22 mouse cellular contexts compared by ENCODE assay signal in genomic region chr5:113374290-113374689, GRCm38 (mm10). TPM values are rescaled to one million over a fixed set of nuclear protein-coding genes. Genes with fewer than 3 reads are reported as not detected.
DNase-seq lines count a peak whose midpoint lies in the region; ATAC-seq lines count a peak whose summit lies in the region.
"Had no signal": no experiment of that assay in that cellular context is flagged by ENCODE, and none has a peak within 500 bp of the region (broad histone marks: within the 10 kb centered on the region; RNA-seq: fewer than 3 reads in every experiment).

No protein-coding gene starts in this region.

- no peak for ATAC-seq in kidney, embryonic 15.5 days (replicated peaks; ENCODE audit: low FRiP score)
- ATAC-seq in kidney, embryonic 14.5 days (ENCODE audit: low FRiP score, low TSS enrichment) = no peak
- ATAC-seq in embryonic facial prominence, embryonic 14.5 days (ENCODE audit: low read depth) = no peak
- ATAC-seq in limb, embryonic 12.5 days (ENCODE audit: insufficient number of reproducible peaks, insufficient read depth, low FRiP score, low TSS enrichment, low read depth) = no peak
- ATAC-seq in midbrain, embryonic 16.5 days = no peak
- no peak for ATAC-seq in forebrain, embryonic 12.5 days (ENCODE audit: low FRiP score)

- WGBS in kidney, embryonic 15.5 days = 51% methylated on average over 10 of the region's 10 CpGs
- WGBS in kidney, embryonic 14.5 days = 57% methylated on average over 10 of the region's 10 CpGs
- 55% methylated on average over 10 of the region's 10 CpGs for WGBS in embryonic facial prominence, embryonic 14.5 days
- 41% methylated on average over 10 of the region's 10 CpGs for WGBS in limb, embryonic 12.5 days
- WGBS in midbrain, embryonic 16.5 days = 74% methylated on average over 10 of the region's 10 CpGs
- WGBS in forebrain, embryonic 12.5 days = 85% methylated on average over 10 of the region's 10 CpGs

- H3K9me3 ChIP-seq in kidney, embryonic 15.5 days (replicated peaks) = 0 out of 2 replicates have a peak, but pooled peaks cover 3% of the 10 kb centered on the region
- no peaks in the 10 kb centered on the region for H3K9me3 ChIP-seq in kidney, embryonic 14.5 days (ENCODE audit: control insufficient read depth, low read length)
- H3K9me3 ChIP-seq in embryonic facial prominence, embryonic 14.5 days (ENCODE audit: control insufficient read depth, low read length) = no peaks in the 10 kb centered on the region
- no peaks in the 10 kb centered on the region for H3K9me3 ChIP-seq in limb, embryonic 12.5 days
- no peaks in the 10 kb centered on the region for H3K9me3 ChIP-seq in midbrain, embryonic 16.5 days (replicated peaks; ENCODE audit: control insufficient read depth, low read length, poor library complexity, severe bottlenecking)
- no peaks in the 10 kb centered on the region for H3K9me3 ChIP-seq in forebrain, embryonic 12.5 days
- H3K9me3 ChIP-seq: liver, embryonic 15.5 days had no signal

- no peak overlapping the region for H3K4me2 ChIP-seq in kidney, embryonic 15.5 days
- no peak overlapping the region for H3K4me2 ChIP-seq in kidney, embryonic 14.5 days (replicated peaks; ENCODE audit: low read depth, low read length)
- no peak overlapping the region for H3K4me2 ChIP-seq in embryonic facial prominence, embryonic 14.5 days (ENCODE audit: low read depth, low read length)
- H3K4me2 ChIP-seq in limb, embryonic 12.5 days = peak overlapping the region; percentile 8; the same call in 1 of the 2 replicates
- H3K4me2 ChIP-seq in midbrain, embryonic 16.5 days (ENCODE audit: low read length) = no peak overlapping the region
- no peak overlapping the region for H3K4me2 ChIP-seq in forebrain, embryonic 12.5 days
- H3K4me2 ChIP-seq: liver, embryonic 15.5 days had no signal

- H3K27me3 ChIP-seq in kidney, embryonic 15.5 days = peaks cover 8% of the 10 kb centered on the region; the same call in 1 of the 2 replicates
- H3K27me3 ChIP-seq in kidney, embryonic 14.5 days (ENCODE audit: control insufficient read depth, insufficient read depth, low read length) = no peaks in the 10 kb centered on the region
- H3K27me3 ChIP-seq in embryonic facial prominence, embryonic 14.5 days (replicated peaks; ENCODE audit: control insufficient read depth, insufficient read depth, low read length) = no peaks in the 10 kb centered on the region
- H3K27me3 ChIP-seq in limb, embryonic 12.5 days = peaks cover 12% of the 10 kb centered on the region; the same call in 1 of the 2 replicates
- H3K27me3 ChIP-seq in midbrain, embryonic 16.5 days (ENCODE audit: control insufficient read depth, insufficient read depth, low read depth, low read length) = no peaks in the 10 kb centered on the region; the same call in 1 of the 2 replicates
- peaks cover 10% of the 10 kb centered on the region; the same call in 1 of the 2 replicates for H3K27me3 ChIP-seq in forebrain, embryonic 12.5 days

- no peaks in the 10 kb centered on the region for H3K36me3 ChIP-seq in kidney, embryonic 15.5 days
- H3K36me3 ChIP-seq in kidney, embryonic 14.5 days (ENCODE audit: control insufficient read depth, insufficient read depth, low read length) = no peaks in the 10 kb centered on the region
- H3K36me3 ChIP-seq in embryonic facial prominence, embryonic 14.5 days (ENCODE audit: control insufficient read depth, insufficient read depth, low read length) = no peaks in the 10 kb centered on the region
- no peaks in the 10 kb centered on the region for H3K36me3 ChIP-seq in limb, embryonic 12.5 days
- no peaks in the 10 kb centered on the region for H3K36me3 ChIP-seq in midbrain, embryonic 16.5 days (ENCODE audit: control insufficient read depth, insufficient read depth, low read length)
- no peaks in the 10 kb centered on the region for H3K36me3 ChIP-seq in forebrain, embryonic 12.5 days (replicated peaks)
- H3K36me3 ChIP-seq: liver, embryonic 15.5 days had no signal

- peaks cover 17% of the 10 kb centered on the region for H3K4me1 ChIP-seq in kidney, embryonic 15.5 days
- peaks cover 5% of the 10 kb centered on the region for H3K4me1 ChIP-seq in kidney, embryonic 14.5 days (ENCODE audit: control insufficient read depth, insufficient read depth, low read length)
- H3K4me1 ChIP-seq in embryonic facial prominence, embryonic 14.5 days (ENCODE audit: control insufficient read depth, insufficient read depth, low read length) = peaks cover 6% of the 10 kb centered on the region; the same call in 1 of the 2 replicates
- H3K4me1 ChIP-seq in limb, embryonic 12.5 days (replicated peaks) = peaks cover 29% of the 10 kb centered on the region
- H3K4me1 ChIP-seq in midbrain, embryonic 16.5 days (ENCODE audit: control insufficient read depth, insufficient read depth, low read length) = peaks cover 15% of the 10 kb centered on the region
- H3K4me1 ChIP-seq in forebrain, embryonic 12.5 days = peaks cover 13% of the 10 kb centered on the region
- H3K4me1 ChIP-seq: liver, embryonic 15.5 days had no signal

- 0 out of 2 replicates have a peak overlapping the region, but pooled peaks have one; percentile 10 for H3K27ac ChIP-seq in kidney, embryonic 15.5 days
- no peak overlapping the region for H3K27ac ChIP-seq in kidney, embryonic 14.5 days (ENCODE audit: low read depth, low read length)
- H3K27ac ChIP-seq in embryonic facial prominence, embryonic 14.5 days (replicated peaks; ENCODE audit: low read depth, low read length) = peak overlapping the region; percentile 63
- peak overlapping the region; percentile 74 for H3K27ac ChIP-seq in limb, embryonic 12.5 days
- peak overlapping the region; percentile 40; the same call in 1 of the 2 replicates for H3K27ac ChIP-seq in midbrain, embryonic 16.5 days (ENCODE audit: low read length)
- H3K27ac ChIP-seq in forebrain, embryonic 12.5 days = no peak overlapping the region
- H3K27ac ChIP-seq: heart, adult 2 months; left cerebral cortex, adult 2 months; liver, embryonic 15.5 days had no signal

- peak; percentile 66 for DNase-seq in embryonic facial prominence, embryonic 14.5 days (ENCODE audit: low spot score)
- no peak for DNase-seq in cerebellum, postnatal 14 days
- no peak for DNase-seq in gastrocnemius, adult 8-10 months (ENCODE audit: low spot score in 2 of 2)
- DNase-seq: gastrocnemius, postnatal 25 days had no signal

- no peak overlapping the region for H3K4me3 ChIP-seq in kidney, embryonic 15.5 days (replicated peaks)
- H3K4me3 ChIP-seq in kidney, embryonic 14.5 days (ENCODE audit: low read length) = no peak overlapping the region
- H3K4me3 ChIP-seq in embryonic facial prominence, embryonic 14.5 days (ENCODE audit: low read depth, low read length) = no peak overlapping the region
- H3K4me3 ChIP-seq in limb, embryonic 12.5 days (replicated peaks) = no peak overlapping the region
- no peak overlapping the region for H3K4me3 ChIP-seq in midbrain, embryonic 16.5 days (ENCODE audit: low read depth, low read length)
- H3K4me3 ChIP-seq in forebrain, embryonic 12.5 days (replicated peaks) = no peak overlapping the region
- H3K4me3 ChIP-seq: erythroblast, embryonic 14.5 days; heart, adult 2 months; left cerebral cortex, adult 2 months; liver, embryonic 15.5 days; megakaryocyte, embryonic 14.5 days; myocyte had no signal

- no peak overlapping the region for H3K9ac ChIP-seq in kidney, embryonic 15.5 days
- H3K9ac ChIP-seq in kidney, embryonic 14.5 days (ENCODE audit: low read depth, low read length) = no peak overlapping the region
- no peak overlapping the region for H3K9ac ChIP-seq in embryonic facial prominence, embryonic 14.5 days (ENCODE audit: low read depth, low read length)
- no peak overlapping the region for H3K9ac ChIP-seq in limb, embryonic 12.5 days (replicated peaks)
- no peak overlapping the region for H3K9ac ChIP-seq in midbrain, embryonic 16.5 days (ENCODE audit: low read depth, low read length)
- H3K9ac ChIP-seq in forebrain, embryonic 12.5 days = no peak overlapping the region
- H3K9ac ChIP-seq: liver, embryonic 15.5 days had no signal

RNA-seq across cellular contexts. Expression of gene Aym1, which starts 17.2 kb away (rescaled TPM):
- polyA plus RNA-seq in kidney, embryonic 15.5 days (2015; fragmentation: Nextera tagmentation; extraction: Ambion mirVana) = not detected in 2 replicates
- polyA plus RNA-seq in kidney, embryonic 14.5 days (2014; fragmentation: Nextera tagmentation; extraction: Ambion mirVana) = not detected in 2 replicates
- polyA plus RNA-seq in embryonic facial prominence, embryonic 14.5 days (2014; fragmentation: Nextera tagmentation; extraction: Ambion mirVana) = not detected in 2 replicates
- not detected in 2 replicates for polyA plus RNA-seq in limb, embryonic 12.5 days (2016; fragmentation: Nextera tagmentation; extraction: Ambion mirVana)
- not detected in 2 replicates for polyA plus RNA-seq in midbrain, embryonic 16.5 days (2015; fragmentation: Nextera tagmentation; extraction: Ambion mirVana)
- total RNA-seq in gastrocnemius, adult 8-10 months (2022) = not detected
- polyA plus RNA-seq in forebrain, embryonic 12.5 days (2016; fragmentation: Nextera tagmentation; extraction: Ambion mirVana) = not detected in 2 replicates
- total RNA-seq: adrenal gland, postnatal 4 days; gastrocnemius, postnatal 25 days; heart, adult 2 months; heart, postnatal 4 days; left cerebral cortex, adult 2 months; left cerebral cortex, postnatal 4 days had no signal
- polyA plus RNA-seq: C2C12; erythroblast, embryonic 14.5 days; forebrain, embryonic 14.5 days; heart, adult 2 months; heart, embryonic 14.5 days; intestine, embryonic 14.5 days; liver, embryonic 15.5 days; myocyte had no signal

Comparison
In these comparisons a context has a peak if more than half of its experiments do, and no peak if none do; other contexts are left out.
1. H3K27ac ChIP-seq: peak in kidney, embryonic 15.5 days (single experiment), embryonic facial prominence, embryonic 14.5 days (single experiment), limb, embryonic 12.5 days (single experiment) and midbrain, embryonic 16.5 days (single experiment); none in kidney, embryonic 14.5 days (single experiment) and forebrain, embryonic 12.5 days (single experiment).